Mouse (Mus musculus): ENCODE results near the gene Zan. TPM values are rescaled to one million over a fixed set of nuclear protein-coding genes. Genes with fewer than 3 reads are reported as not detected.
A peak's percentile ranks its signal among the peaks of the same experiment; 100 is the strongest.

The Zan gene
- total and polyA plus RNA-seq, 3 experiments, result 0.04 to 0.10 TPM; not detected in 1

GRCm38 (mm10) chr5:137511706-137512105 is 34.8 kb upstream of the Zan start:
- H3K36me3 ChIP-seq (replicated peaks in 1 of 2; ENCODE audit: control insufficient read depth in 1 of 2, insufficient read depth in 1 of 2, low read length in 1 of 2), result peaks cover 4 to 33% of the 10 kb centered on the region in 2 experiments
- peaks cover 26% of the 10 kb centered on the region for H3K79me2 ChIP-seq (replicated peaks; ENCODE audit: control insufficient read depth, extremely low read depth, insufficient read depth, poor library complexity, severe bottlenecking)
- peaks cover 3 to 35% of the 10 kb centered on the region in 2 experiments; a peak in 3 of 4 replicates for H3K4me1 ChIP-seq (ENCODE audit: control insufficient read depth in 1 of 2, insufficient read depth in 2 of 2)
- DNase-seq (ENCODE audit: extremely low read depth), result no peak
- in situ Hi-C loops (cut with MboI; ENCODE audit: low pct_ligation_motif_present, low pct_unique_long_range_greater_than_20kb, low sequenced_read_pairs), result loop anchor here (25.0 kb wide), 1 partner anchor 251 kb away; no protein-coding TSS in a partner anchor
- no peak for TF ChIP-seq MAFK (IDR thresholded peaks at IDR 0.05; ENCODE audit: insufficient replicate concordance, low read length)
- peak overlapping the region; percentile 90 for H3K4me2 ChIP-seq (ENCODE audit: insufficient read depth, low read depth, poor library complexity, severe bottlenecking)
- dilution Hi-C loops (cut with MboI; ENCODE audit: extremely low pct_ligation_motif_present, extremely low pct_unique_long_range_greater_than_20kb, low sequenced_read_pairs), result no loop called here
- peak overlapping the region in 1 of 3 experiments; percentile 42 for H3K4me3 ChIP-seq (replicated peaks in 1 of 3; ENCODE audit: low read depth in 2 of 3, low read length in 2 of 3, poor library complexity in 1 of 3)
- no peaks in the 10 kb centered on the region for H3K9me3 ChIP-seq (replicated peaks; ENCODE audit: low read length)
- H3K27ac ChIP-seq (ENCODE audit: insufficient read depth, low read depth), result no peak overlapping the region
- peak overlapping the region; percentile 95; the same call in 1 of the 2 replicates for H3K9ac ChIP-seq (ENCODE audit: insufficient read depth, low read depth)
- H3K27me3 ChIP-seq (replicated peaks), result peaks cover 19% of the 10 kb centered on the region

GRCm38 (mm10) chr5:137510573-137511390 is 33.9 kb upstream of the Zan start:
- dilution Hi-C loops (cut with MboI; ENCODE audit: extremely low pct_ligation_motif_present, extremely low pct_unique_long_range_greater_than_20kb, low sequenced_read_pairs), result no loop called here

GRCm38 (mm10) chr5:137510014-137510501 is 33.2 kb upstream of the Zan start:
- dilution Hi-C loops (cut with MboI; ENCODE audit: extremely low pct_ligation_motif_present, extremely low pct_unique_long_range_greater_than_20kb, low sequenced_read_pairs) (no loop called here), in situ Hi-C loops (cut with MboI; ENCODE audit: low pct_ligation_motif_present, low pct_unique_long_range_greater_than_20kb, low sequenced_read_pairs) (loop anchor here (25.0 kb wide), 1 partner anchor 252 kb away; no protein-coding TSS in a partner anchor)
- Histone ChIP-seq H3K36me3 (replicated peaks in 1 of 2; ENCODE audit: control insufficient read depth in 1 of 2, insufficient read depth in 1 of 2, low read length in 1 of 2) (peaks cover 4 to 25% of the 10 kb centered on the region in 2 experiments), H3K9ac (ENCODE audit: insufficient read depth, low read depth) (peak overlapping the region; percentile 95), H3K4me1 (ENCODE audit: control insufficient read depth in 1 of 2, insufficient read depth in 2 of 2) (peaks cover 3 to 27% of the 10 kb centered on the region in 2 experiments; a peak in 3 of 4 replicates), H3K27ac (ENCODE audit: insufficient read depth, low read depth) (no peak overlapping the region), H3K79me2 (replicated peaks; ENCODE audit: control insufficient read depth, extremely low read depth, insufficient read depth, poor library complexity, severe bottlenecking) (peaks cover 21% of the 10 kb centered on the region; the same call in 1 of the 2 replicates), H3K4me2 (ENCODE audit: insufficient read depth, low read depth, poor library complexity, severe bottlenecking) (peak overlapping the region; percentile 26; the same call in 1 of the 2 replicates), H3K4me3 (replicated peaks in 1 of 3; ENCODE audit: low read depth in 2 of 3, low read length in 2 of 3, poor library complexity in 1 of 3) (peak overlapping the region; percentile 48 to 76 (median 74)), H3K9me3 (replicated peaks; ENCODE audit: low read length) (peaks cover 3% of the 10 kb centered on the region), H3K27me3 (replicated peaks) (peaks cover 21% of the 10 kb centered on the region)
- peak; percentile 57 for DNase-seq (ENCODE audit: extremely low read depth)
- no peak for TF ChIP-seq SMC3 (IDR thresholded peaks at IDR 0.05; ENCODE audit: low read depth, low read length)
- no peak for TF ChIP-seq MEF2A (IDR thresholded peaks at IDR 0.05; ENCODE audit: borderline replicate concordance, low read depth, low read length)
- peak; percentile 18; the same call in 1 of the 2 replicates for TF ChIP-seq CHD2 (IDR thresholded peaks at IDR 0.05; ENCODE audit: low read length)
- no peak for TF ChIP-seq MYC (IDR thresholded peaks at IDR 0.05; ENCODE audit: low read depth, low read length)
- peak; percentile 97 for TF ChIP-seq BHLHE40 (IDR thresholded peaks at IDR 0.05; ENCODE audit: low read depth, low read length)
- TF ChIP-seq MAZ (IDR thresholded peaks at IDR 0.05; ENCODE audit: low read depth, low read length), result peak; percentile 95
- TF ChIP-seq MXI1 (IDR thresholded peaks at IDR 0.05; ENCODE audit: low read depth, low read length), result peak; percentile 44
- TF ChIP-seq USF2 (conservative IDR thresholded peaks at IDR 0.05; ENCODE audit: low read depth, low read length), result peak; percentile 66; the same call in 1 of the 2 replicates
- peak; percentile 54; the same call in 1 of the 2 replicates for TF ChIP-seq ZKSCAN1 (IDR thresholded peaks at IDR 0.05; ENCODE audit: borderline replicate concordance, low read depth, low read length)
- peak; percentile 87 for TF ChIP-seq USF1 (IDR thresholded peaks at IDR 0.05; ENCODE audit: low read depth, low read length)
- TF ChIP-seq NELFE (IDR thresholded peaks at IDR 0.05; ENCODE audit: low read depth, low read length), result no peak
- no peak for TF ChIP-seq CHD1 (IDR thresholded peaks at IDR 0.05; ENCODE audit: low read depth, low read length)
- peak; percentile 33; the same call in 1 of the 2 replicates for TF ChIP-seq IRF4 (IDR thresholded peaks at IDR 0.05; ENCODE audit: low read depth, low read length)
- 0 out of 2 replicates have a peak, but pooled peaks have one; percentile 15 for TF ChIP-seq TCF12 (IDR thresholded peaks at IDR 0.05; ENCODE audit: low read depth, low read length)
- no peak; the same call in 1 of the 2 replicates for TF ChIP-seq ZMIZ1 (IDR thresholded peaks at IDR 0.05; ENCODE audit: low read depth, low read length)
- peak; percentile 51; the same call in 1 of the 2 replicates for TF ChIP-seq MAX (IDR thresholded peaks at IDR 0.05; ENCODE audit: low read length)
- TF ChIP-seq JUND (conservative IDR thresholded peaks at IDR 0.05; ENCODE audit: low read depth, low read length), result no peak
- TF ChIP-seq JUN (IDR thresholded peaks at IDR 0.05; ENCODE audit: insufficient read depth, low read depth, low read length), result no peak
- no peak for TF ChIP-seq RAD21 (IDR thresholded peaks at IDR 0.05; ENCODE audit: low read depth, low read length)

More at GRCm38 (mm10) chr5:137510573-137511390, 33.9 kb upstream of the Zan start:
- Histone ChIP-seq H3K4me2 (ENCODE audit: insufficient read depth, low read depth, poor library complexity, severe bottlenecking) (peak overlapping the region; percentile 90), H3K4me1 (ENCODE audit: control insufficient read depth in 1 of 2, insufficient read depth in 2 of 2) (peaks cover 3 to 34% of the 10 kb centered on the region in 2 experiments; a peak in 3 of 4 replicates), H3K36me3 (replicated peaks in 1 of 2; ENCODE audit: control insufficient read depth in 1 of 2, insufficient read depth in 1 of 2, low read length in 1 of 2) (peaks cover 4 to 28% of the 10 kb centered on the region in 2 experiments), H3K27ac (ENCODE audit: insufficient read depth, low read depth) (no peak overlapping the region), H3K4me3 (replicated peaks in 1 of 3; ENCODE audit: low read depth in 2 of 3, low read length in 2 of 3, poor library complexity in 1 of 3) (peak overlapping the region; percentile 45 to 76 (median 74)), H3K27me3 (replicated peaks) (peaks cover 21% of the 10 kb centered on the region), H3K9ac (ENCODE audit: insufficient read depth, low read depth) (peak overlapping the region; percentile 95), H3K79me2 (replicated peaks; ENCODE audit: control insufficient read depth, extremely low read depth, insufficient read depth, poor library complexity, severe bottlenecking) (peaks cover 24% of the 10 kb centered on the region), H3K9me3 (replicated peaks; ENCODE audit: low read length) (peaks cover 1% of the 10 kb centered on the region)
- peak; percentile 19; the same call in 1 of the 2 replicates for TF ChIP-seq MXI1 (IDR thresholded peaks at IDR 0.05; ENCODE audit: low read depth, low read length)
- no peak for TF ChIP-seq CHD1 (IDR thresholded peaks at IDR 0.05; ENCODE audit: low read depth, low read length)
- DNase-seq (ENCODE audit: extremely low read depth), result no peak
- in situ Hi-C loops (cut with MboI; ENCODE audit: low pct_ligation_motif_present, low pct_unique_long_range_greater_than_20kb, low sequenced_read_pairs), result loop anchor here (25.0 kb wide), 1 partner anchor 252 kb away; no protein-coding TSS in a partner anchor

Data from CH12.LX (cell line).